Mouse (Mus musculus) small intestine, adult 2 months (tissue): Measurements from ENCODE around the gene Ttc39a. TPM values are rescaled to one million over a fixed set of nuclear protein-coding genes. Genes with fewer than 3 reads are reported as not detected.

Experiments
- H3K27ac ChIP-seq: fragments of 200-500 bp; 2 replicates; pipeline ENCODE4 v1.5.1; 2012; ENCODE audit warnings: low read depth, low read length, control low read depth, inconsistent platforms; ENCODE audit not compliant: insufficient read depth
- H3K27me3 ChIP-seq: fragments of 200-500 bp; 2 replicates; pipeline ENCODE4 v1.6.1; 2012; ENCODE audit warnings: mild to moderate bottlenecking, moderate library complexity, low read length, inconsistent platforms; ENCODE audit not compliant: control insufficient read depth, insufficient read depth
- H3K36me3 ChIP-seq: fragments of 200-500 bp; 2 replicates; pipeline ENCODE4 v1.6.1; 2012; ENCODE audit warnings: mild to moderate bottlenecking, low read length, control low read depth, inconsistent platforms; ENCODE audit not compliant: control insufficient read depth, insufficient read depth
- H3K4me1 ChIP-seq: fragments of 200-500 bp; 2 replicates; pipeline ENCODE4 v1.6.1; 2012; ENCODE audit warnings: low read length, inconsistent platforms, mixed read lengths; ENCODE audit not compliant: control insufficient read depth, insufficient read depth, insufficient read length
- H3K4me3 ChIP-seq: fragments of 200-500 bp; 2 replicates; pipeline ENCODE4 v1.5.1; 2012; ENCODE audit warnings: low read depth, mild to moderate bottlenecking, control low read depth, inconsistent platforms, low read length, moderate library complexity
- CTCF ChIP-seq: fragments of 200-500 bp; IDR thresholded peaks from 2 replicates; pipeline ENCODE4 v1.5.1; 2012; ENCODE audit warnings: low read depth, mild to moderate bottlenecking, control low read depth, inconsistent platforms, low read length, moderate library complexity, mixed read lengths; ENCODE audit not compliant: insufficient replicate concordance, insufficient read length; ENCODE audit errors: extremely low read depth
- POLR2A ChIP-seq: fragments of 200-500 bp; IDR thresholded peaks from 2 replicates; pipeline ENCODE4 v1.6.1; 2012; ENCODE audit warnings: low read depth, mild to moderate bottlenecking, control low read depth, inconsistent platforms, low read length, moderate library complexity
- WGBS: fragments of 180-500 bp; shearing (Covaris S2); methylation state at CpG from one replicate; pipeline ENCODE4 v1.1.7; 2018; 5-methylcytosine and 5-hydroxymethylcytosine counted together
- polyA plus RNA-seq: library from polyadenylated mRNA; depleted of rRNA; stranded (reverse); fragments of >200 nt; gene quantifications from 2 replicates; pipeline ENCODE4 v1.2.3, GENCODE M21; 2012; rRNA removed

Gene Ttc39a
- polyA plus RNA-seq, 1 experiment: 17.5 TPM

DNA sequence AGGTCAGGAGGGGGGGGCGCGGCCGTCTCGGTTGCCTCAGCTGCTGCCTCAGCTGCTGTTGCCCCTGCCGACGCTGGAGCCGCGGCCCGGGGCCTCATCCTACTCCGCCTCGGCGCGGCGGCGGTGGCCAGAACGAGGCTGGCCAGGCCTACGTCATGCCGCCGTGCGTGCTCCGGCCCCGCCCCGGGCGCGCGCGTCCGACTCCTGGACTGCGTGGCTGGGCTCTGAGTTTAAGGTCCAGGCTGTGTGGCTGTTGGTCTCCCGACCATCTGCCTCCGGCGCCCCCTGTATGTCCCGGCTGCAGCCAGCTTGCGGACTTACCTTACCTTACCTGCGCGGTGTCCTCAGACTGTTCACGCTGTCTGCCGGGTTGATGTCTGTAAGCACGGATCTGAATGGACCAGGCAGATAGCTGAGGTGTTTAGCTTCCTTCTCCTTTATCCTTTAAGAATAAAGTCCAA is 70.2 kb downstream of the Ttc39a start:
- Histone ChIP-seq H3K27ac (peak overlapping the region; percentile 86), H3K4me1 (peaks cover 5% of the 10 kb centered on the region; the same call in 1 of the 2 replicates), H3K36me3 (no peaks in the 10 kb centered on the region), H3K4me3 (peak overlapping the region; percentile 95), H3K27me3 (no peaks in the 10 kb centered on the region)
- under 1% methylated on average over 39 of the region's 39 CpGs for WGBS
- no peak for TF ChIP-seq CTCF
- peak; percentile 84 for TF ChIP-seq POLR2A

GRCm38 (mm10) chr4:109477454-109477853 is 71.0 kb downstream of the Ttc39a start:
- Histone ChIP-seq H3K36me3 (no peaks in the 10 kb centered on the region), H3K4me3 (no peak overlapping the region), H3K27ac (no peak overlapping the region), H3K4me1 (peaks cover 5% of the 10 kb centered on the region; the same call in 1 of the 2 replicates), H3K27me3 (no peaks in the 10 kb centered on the region)
- TF ChIP-seq CTCF (no peak), POLR2A (no peak)
- WGBS: 91% methylated on average over 3 of the region's 3 CpGs

DNA sequence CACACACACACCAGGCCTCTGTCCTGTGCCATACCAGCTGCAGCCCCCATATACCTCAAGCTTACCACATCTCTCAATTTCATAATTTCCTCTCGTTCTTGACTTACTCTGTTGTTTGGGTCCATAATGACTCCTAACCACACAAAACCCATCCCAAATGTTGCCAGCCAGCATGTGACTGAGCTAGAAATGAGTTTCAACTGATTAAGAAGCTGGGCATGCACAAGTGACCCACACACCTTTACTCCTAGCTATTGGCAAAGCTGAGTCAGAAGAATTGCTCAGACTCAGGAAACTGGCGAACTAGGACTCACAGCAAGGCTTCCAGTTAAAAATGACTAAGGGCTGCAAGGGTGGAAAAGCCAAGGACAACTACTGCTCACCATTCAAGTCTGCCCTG is 75.0 kb downstream of the Ttc39a start:
- WGBS: 77% methylated on average over 2 of the region's 2 CpGs
- Histone ChIP-seq H3K27ac (no peak overlapping the region), H3K4me1 (no peaks in the 10 kb centered on the region), H3K4me3 (no peak overlapping the region), H3K36me3 (no peaks in the 10 kb centered on the region), H3K27me3 (no peaks in the 10 kb centered on the region)
- TF ChIP-seq CTCF (no peak), POLR2A (no peak)

GRCm38 (mm10) chr4:109482701-109483100 is 76.3 kb downstream of the Ttc39a start:
- H3K4me3 ChIP-seq: no peak overlapping the region
- no peaks in the 10 kb centered on the region for H3K27me3 ChIP-seq
- H3K27ac ChIP-seq: no peak overlapping the region
- H3K36me3 ChIP-seq: no peaks in the 10 kb centered on the region
- WGBS: 88% methylated on average over 1 of the region's 1 CpGs
- TF ChIP-seq POLR2A: no peak
- TF ChIP-seq CTCF: no peak
- H3K4me1 ChIP-seq: no peaks in the 10 kb centered on the region

DNA sequence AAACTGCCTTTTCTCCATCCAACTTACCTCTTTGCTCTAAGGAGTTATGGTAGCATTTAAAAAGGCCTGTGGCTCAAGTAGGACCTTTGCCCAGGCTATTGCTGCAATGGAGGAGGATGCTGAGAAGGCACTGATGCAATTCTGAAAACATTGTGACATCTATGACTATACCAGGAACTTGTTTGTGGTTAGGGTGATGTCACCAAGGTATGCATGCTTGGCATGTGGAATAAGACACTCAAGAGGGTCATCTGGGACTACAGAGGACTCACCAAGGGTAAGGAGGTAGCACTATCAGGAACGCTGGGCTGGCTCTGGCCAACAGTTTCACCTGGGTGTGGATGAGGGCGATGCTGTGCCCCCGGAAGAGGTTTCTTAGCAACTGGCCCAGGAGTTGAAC is 78.2 kb downstream of the Ttc39a start, which contains the start of gene Rnf11:
Gene Rnf11, minus strand, starts transcription at position 108 of the 400 bp plus-strand sequence.
- no peak for TF ChIP-seq CTCF
- no peak for TF ChIP-seq POLR2A
- no peaks in the 10 kb centered on the region for H3K27me3 ChIP-seq
- no peak within 1 kb of the TSS for H3K27ac ChIP-seq
- no peak within 1 kb of the TSS for H3K4me3 ChIP-seq
- H3K4me1 ChIP-seq: no peaks in the 10 kb centered on the region
- 53% methylated on average over 3 of the region's 3 CpGs for WGBS
- H3K36me3 ChIP-seq: no peaks in the 10 kb centered on the region

GRCm38 (mm10) chr4:109488812-109489211 is 82.4 kb downstream of the Ttc39a start:
- TF ChIP-seq POLR2A: no peak
- no peak for TF ChIP-seq CTCF
- WGBS: 48% methylated on average over 1 of the region's 1 CpGs
- H3K36me3 ChIP-seq: no peaks in the 10 kb centered on the region
- H3K27me3 ChIP-seq: no peaks in the 10 kb centered on the region
- H3K4me1 ChIP-seq: no peaks in the 10 kb centered on the region
- no peak overlapping the region for H3K27ac ChIP-seq
- H3K4me3 ChIP-seq: no peak overlapping the region

DNA sequence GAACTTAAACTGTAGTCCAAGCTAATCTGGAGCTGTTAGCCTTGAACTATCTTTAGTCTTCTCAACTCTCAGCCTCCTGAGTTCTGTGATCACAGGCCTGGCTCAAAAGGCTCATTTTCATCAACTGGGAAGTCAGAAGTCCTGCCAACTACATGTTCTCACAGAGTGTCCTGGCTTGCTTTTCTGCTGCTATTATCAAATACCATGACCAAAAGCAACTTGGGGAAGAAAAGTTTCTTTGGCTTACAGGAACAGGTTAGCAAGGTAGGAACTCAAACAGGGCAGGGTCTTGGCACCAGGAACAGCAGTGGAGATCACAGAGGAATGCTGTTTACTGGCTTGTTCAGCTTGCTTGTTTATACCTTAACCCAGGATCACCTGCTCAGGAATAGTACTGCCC is 87.2 kb downstream of the Ttc39a start:
- TF ChIP-seq CTCF: no peak
- no peak for TF ChIP-seq POLR2A
- no peaks in the 10 kb centered on the region for H3K27me3 ChIP-seq
- no peak overlapping the region for H3K27ac ChIP-seq
- H3K4me1 ChIP-seq: no peaks in the 10 kb centered on the region
- H3K4me3 ChIP-seq: no peak overlapping the region
- H3K36me3 ChIP-seq: no peaks in the 10 kb centered on the region

Other genes with a start within 250 kb of the Ttc39a start
- 24.3 and 29.5 TPM in 2 replicates for gene Osbpl9, start 204.4 kb upstream of the Ttc39a start, polyA plus RNA-seq
- not detected in 2 replicates for gene Calr4, start 172.1 kb upstream of the Ttc39a start, polyA plus RNA-seq
- 1.5 and 2.6 TPM in 2 replicates for gene Eps15, start 126.4 kb upstream of the Ttc39a start, polyA plus RNA-seq
- gene Rnf11, start 78.1 kb downstream of the Ttc39a start, polyA plus RNA-seq: 17.0 and 27.2 TPM in 2 replicates
- not detected in 2 replicates for gene 4930522H14Rik, start 124.7 kb downstream of the Ttc39a start, polyA plus RNA-seq